Mouse (Mus musculus) bone marrow, adult 2 months (tissue): ENCODE measurements around the gene Ddhd1.

ENCODE experiments used
- CTCF ChIP-seq: fragments of 200-500 bp; IDR thresholded peaks from 2 replicates; pipeline ENCODE4 v1.5.1; 2011; ENCODE audit warnings: low read length, control low read depth; ENCODE audit not compliant: control insufficient read depth, insufficient read depth
- POLR2A ChIP-seq: fragments of 200-500 bp; IDR thresholded peaks from 2 replicates; pipeline ENCODE4 v1.6.1; 2011; ENCODE audit warnings: low read depth, mild to moderate bottlenecking, control low read depth, low read length, borderline replicate concordance; ENCODE audit not compliant: control insufficient read depth

GRCm38 (mm10) chr14:45552431-45552830 lies 105.5 kb downstream of the Ddhd1 start:
- TF ChIP-seq POLR2A (no peak), CTCF (no peak)
